Mouse (Mus musculus) liver, embryonic 14.5 days (tissue): ENCODE measurements around the gene Nle1. TPM values are rescaled to one million over a fixed set of nuclear protein-coding genes. Genes with fewer than 3 reads are reported as not detected.

Source experiments
- ATAC-seq: fragments of 200-750 bp; cut with Nextera tagmentation; 2 replicates; pipeline ENCODE4 v1.8.0; 2017; ENCODE audit warnings: moderate number of reproducible peaks, mild to moderate bottlenecking, moderate library complexity; ENCODE audit not compliant: insufficient read depth
- DNase-seq, 3 experiments: peaks; one replicate each; pipeline ENCODE4 v3.0.0-alpha.2; 2012 to 2013; ENCODE audit warnings: low read depth in 3 of 3, low spot score in 3 of 3
- H3K27ac ChIP-seq: fragments of 300-500 bp; sonication (generic); 2 replicates; pipeline ENCODE4 v1.5.1; 2014; ENCODE audit warnings: moderate library complexity, mild to moderate bottlenecking, control low read depth, inconsistent platforms
- H3K27me3 ChIP-seq: fragments of 300-500 bp; sonication (generic); 2 replicates; pipeline ENCODE4 v1.6.1; 2014; ENCODE audit warnings: mild to moderate bottlenecking, low read length, moderate library complexity; ENCODE audit not compliant: control insufficient read depth, insufficient read depth
- H3K36me3 ChIP-seq: fragments of 300-500 bp; sonication (generic); replicated peaks from 2 replicates; pipeline ENCODE4 v1.6.1; 2014; ENCODE audit warnings: low read depth; ENCODE audit not compliant: control insufficient read depth, insufficient read depth
- H3K4me1 ChIP-seq, 2 experiments: fragments of 200-500 bp in 1 of 2; fragments of 300-500 bp in 1 of 2; sonication (generic) in 1 of 2; replicated peaks; 2 replicates each; pipeline ENCODE4 v1.6.1; 2012 to 2014; ENCODE audit warnings: antibody characterized with exemption in 1 of 2, inconsistent platforms in 1 of 2, low read length in 1 of 2; ENCODE audit not compliant: control insufficient read depth in 2 of 2, insufficient read depth in 2 of 2
- H3K4me2 ChIP-seq: fragments of 300-500 bp; sonication (generic); 2 replicates; pipeline ENCODE4 v1.6.1; 2014; ENCODE audit warnings: low read depth, mild to moderate bottlenecking, control low read depth, moderate library complexity
- H3K4me3 ChIP-seq, 2 experiments: fragments of 200-500 bp in 1 of 2; fragments of 300-500 bp in 1 of 2; sonication (generic) in 1 of 2; 2 replicates each; pipeline ENCODE4 v1.5.1; 2012 to 2014; ENCODE audit warnings: low read depth in 2 of 2, low read length in 2 of 2, mild to moderate bottlenecking in 2 of 2, control low read depth in 1 of 2, inconsistent platforms in 1 of 2, moderate library complexity in 1 of 2; ENCODE audit not compliant: insufficient read depth in 1 of 2
- H3K9ac ChIP-seq: fragments of 300-500 bp; sonication (generic); replicated peaks from 2 replicates; pipeline ENCODE4 v1.6.1; 2014; ENCODE audit warnings: mild to moderate bottlenecking, control low read depth, moderate library complexity
- H3K9me3 ChIP-seq: fragments of 300-500 bp; sonication (generic); 2 replicates; pipeline ENCODE4 v1.6.1; 2016; ENCODE audit warnings: low read length, mixed read lengths; ENCODE audit not compliant: control insufficient read depth
- CTCF ChIP-seq: IDR thresholded peaks from 2 replicates; pipeline ENCODE4 v1.5.1; 2016; ENCODE audit warnings: antibody characterized with exemption, low read depth, control low read depth
- EP300 ChIP-seq: IDR thresholded peaks from 2 replicates; pipeline ENCODE4 v1.6.1; 2016; ENCODE audit warnings: antibody characterized with exemption, low read depth
- WGBS: fragments of 180-500 bp; shearing (Covaris S2); extraction: QIAGEN DNeasy Blood & Tissue Kit; methylation state at CpG from one replicate; pipeline ENCODE4 v1.1.7; 2014; ENCODE audit not compliant: insufficient replicate concordance; 5-methylcytosine and 5-hydroxymethylcytosine counted together
- polyA plus RNA-seq, 2 experiments: library from polyadenylated mRNA; depleted of rRNA in 1 of 2; stranded (reverse) in 1 of 2; unstranded in 1 of 2; fragments of >200 nt; fragmentation: Nextera tagmentation in 1 of 2; extraction: Ambion mirVana in 1 of 2; gene quantifications; 2 replicates each; pipeline versions ENCODE4 v1.2.1 to v1.2.3; 2012 to 2014

The Nle1 gene
- polyA plus RNA-seq, 2 experiments, result 13.8 to 27.2 TPM

DNA sequence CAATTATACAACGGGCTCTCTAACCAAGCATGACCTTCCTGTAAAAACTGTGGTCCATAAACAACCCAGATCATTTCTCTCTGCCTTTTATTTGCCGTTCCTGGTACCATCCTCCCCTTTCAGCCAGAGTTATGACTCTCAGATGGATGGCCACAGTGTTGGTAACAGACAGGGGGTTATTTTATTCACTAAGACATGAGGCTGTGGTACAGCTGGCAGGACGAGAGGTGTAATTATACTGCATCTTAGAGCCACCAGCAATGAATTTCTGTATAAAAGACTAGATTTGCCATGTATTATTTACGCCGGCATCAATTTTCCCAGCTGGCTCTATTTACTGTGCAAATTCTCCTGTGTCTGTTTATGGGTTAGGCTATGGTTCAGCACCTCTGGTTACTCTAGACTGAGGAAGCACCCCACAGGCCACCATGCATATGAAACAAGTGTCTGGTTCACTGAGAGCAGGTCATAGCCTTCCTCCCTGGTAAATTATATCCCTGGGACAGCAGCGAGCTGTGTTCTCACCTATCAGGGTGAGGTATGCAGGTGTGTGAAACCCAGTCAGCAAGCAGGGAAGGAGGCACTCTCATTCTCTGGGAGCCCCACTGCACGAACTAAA, 30.4 kb downstream of the Nle1 start:
- ATAC-seq (no peak), DNase-seq (no peak)
- Histone ChIP-seq H3K9ac (no peak overlapping the region), H3K4me1 (peaks cover 0 to 6% of the 10 kb centered on the region in 2 experiments; a peak in 2 of 4 replicates), H3K27me3 (no peaks in the 10 kb centered on the region), H3K36me3 (no peaks in the 10 kb centered on the region), H3K4me3 (no peak overlapping the region), H3K4me2 (no peak overlapping the region), H3K9me3 (no peaks in the 10 kb centered on the region), H3K27ac (no peak overlapping the region)
- 74% methylated on average over 7 of the region's 7 CpGs for WGBS
- TF ChIP-seq CTCF, result no peak
- TF ChIP-seq EP300, result no peak

DNA sequence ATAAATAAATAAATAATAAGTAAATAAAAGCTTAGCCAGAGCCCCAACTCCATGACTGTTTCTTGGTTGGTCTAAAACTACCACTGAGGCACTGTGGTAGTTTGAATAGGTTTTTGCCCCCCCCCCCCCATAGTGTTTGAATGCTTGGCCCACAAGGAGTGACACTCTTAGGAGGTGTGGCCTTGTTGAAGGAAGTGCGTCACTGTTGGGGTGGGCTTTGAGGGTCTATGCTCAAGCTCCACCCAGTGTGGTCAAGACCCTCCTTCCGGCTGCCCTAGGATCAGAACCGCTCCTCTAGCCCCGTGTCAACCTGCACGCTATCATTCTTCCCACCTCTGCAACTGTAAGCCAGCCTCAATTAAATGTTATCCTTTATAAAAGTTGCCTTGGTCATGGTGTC, 32.6 kb downstream of the Nle1 start:
- no peaks in the 10 kb centered on the region for H3K27me3 ChIP-seq
- H3K36me3 ChIP-seq, result no peaks in the 10 kb centered on the region
- DNase-seq (no peak), ATAC-seq (no peak)
- H3K4me1 ChIP-seq, result peaks cover 0 to 8% of the 10 kb centered on the region in 2 experiments; a peak in 2 of 4 replicates
- H3K9ac ChIP-seq, result no peak overlapping the region
- no peak overlapping the region for H3K4me2 ChIP-seq
- no peak for TF ChIP-seq CTCF
- no peak for TF ChIP-seq EP300
- H3K9me3 ChIP-seq, result no peaks in the 10 kb centered on the region
- WGBS, result 79% methylated on average over 5 of the region's 5 CpGs
- no peak overlapping the region for H3K27ac ChIP-seq
- no peak overlapping the region for H3K4me3 ChIP-seq

- H3K4me2 ChIP-seq, result peak overlapping the region; percentile 40
- no peaks in the 10 kb centered on the region for H3K27me3 ChIP-seq
- no peaks in the 10 kb centered on the region for H3K36me3 ChIP-seq
- TF ChIP-seq CTCF, result no peak
- peak; percentile 11; the same call in 1 of the 2 replicates for TF ChIP-seq EP300
- no peak overlapping the region for H3K4me3 ChIP-seq
- H3K27ac ChIP-seq, result peak overlapping the region; percentile 50; the same call in 1 of the 2 replicates
- WGBS, result 12% methylated on average over 5 of the region's 5 CpGs
- peak overlapping the region; percentile 40; the same call in 1 of the 2 replicates for H3K9ac ChIP-seq
- peaks cover 0 to 8% of the 10 kb centered on the region in 2 experiments; a peak in 2 of 4 replicates for H3K4me1 ChIP-seq
- DNase-seq (peak in 1 of 3 experiments; percentile 33), ATAC-seq (no peak)
- no peaks in the 10 kb centered on the region for H3K9me3 ChIP-seq
Measured at GRCm38 (mm10) chr11:82874924-82875323, 33.3 kb downstream of the Nle1 start.

DNA sequence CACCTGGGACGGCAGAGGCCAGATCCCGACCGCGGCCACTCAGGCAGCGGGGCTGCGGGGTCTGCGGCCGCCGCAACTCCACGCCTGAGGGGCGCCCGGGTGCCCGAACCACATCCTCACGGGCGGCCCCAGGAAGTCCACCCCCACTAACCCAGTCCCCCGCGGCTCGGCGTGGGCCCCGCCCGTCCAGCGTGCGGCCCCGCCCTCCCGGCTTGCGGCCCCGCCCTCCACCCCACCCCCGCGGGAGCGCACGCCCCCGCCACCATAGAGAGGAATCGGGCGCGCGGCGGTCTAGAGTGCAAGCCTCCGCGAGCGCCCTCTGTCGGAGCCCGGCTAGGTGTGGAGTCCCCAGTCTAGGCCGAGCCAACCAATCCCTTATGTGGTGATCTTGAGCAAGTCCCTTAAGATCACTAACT, 37.2 kb downstream of the Nle1 start, which contains the start of gene Rffl:
Gene Rffl (minus strand): TSS at position 180 of the 416 bp plus-strand sequence.
- peak within 1 kb of the TSS; percentile 90 for H3K27ac ChIP-seq
- H3K9ac ChIP-seq, result peak within 1 kb of the TSS; percentile 96
- no peaks in the 10 kb centered on the region for H3K9me3 ChIP-seq
- H3K4me2 ChIP-seq, result peak within 1 kb of the TSS; percentile 80
- no peaks in the 10 kb centered on the region for H3K36me3 ChIP-seq
- peak within 1 kb of the TSS; percentile 84 to 87 for H3K4me3 ChIP-seq
- no peaks in the 10 kb centered on the region for H3K27me3 ChIP-seq
- peak; percentile 93 for TF ChIP-seq CTCF
- TF ChIP-seq EP300, result 0 out of 2 replicates have a peak, but pooled peaks have one; percentile 26
- H3K4me1 ChIP-seq, result peaks cover 32 to 38% of the 10 kb centered on the region in 2 experiments
- ATAC-seq (peak; percentile 84), DNase-seq (peak; percentile 87 to 89 (median 89))
- under 1% methylated on average over 43 of the region's 43 CpGs for WGBS

DNA sequence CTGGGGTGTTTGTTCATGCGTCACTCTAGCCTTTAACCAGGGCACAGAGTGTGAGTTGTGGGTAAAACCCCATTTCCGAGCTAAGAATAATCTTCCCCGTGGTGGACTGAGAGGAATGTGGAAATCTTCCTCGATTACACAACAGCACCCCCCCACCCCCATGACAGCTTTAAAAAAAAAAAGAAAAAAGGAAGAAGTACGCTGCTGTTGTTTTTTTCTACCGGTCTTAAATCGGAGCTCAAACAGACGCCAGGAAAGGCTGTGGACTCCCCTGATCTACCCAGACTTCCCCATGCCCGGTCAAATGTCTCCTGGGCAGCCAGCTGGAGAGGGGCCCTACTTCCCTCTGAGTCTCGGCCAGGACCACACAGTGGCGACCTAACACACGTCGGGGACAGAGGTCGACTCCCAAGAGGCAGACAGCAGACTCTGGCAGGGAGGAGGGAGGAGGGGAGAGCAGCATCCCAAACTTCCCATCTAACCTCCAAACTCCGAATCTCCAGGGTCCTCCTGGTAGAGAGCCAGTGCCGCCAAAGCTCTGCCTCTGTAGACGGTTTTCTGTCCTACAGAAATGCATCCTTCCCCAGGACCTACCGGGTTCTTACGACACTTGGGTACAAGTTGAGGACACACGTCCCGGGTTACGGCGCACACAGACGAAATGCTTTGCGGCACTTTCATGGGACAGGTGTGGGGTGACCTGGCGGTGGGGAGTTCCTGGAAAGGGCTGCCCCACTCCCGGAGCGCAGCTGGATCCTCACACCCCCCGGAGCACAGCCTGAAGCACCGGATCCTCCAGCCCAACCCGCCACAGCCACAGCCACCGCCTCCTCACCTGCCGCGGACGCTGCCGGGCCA, 37.8 kb downstream of the Nle1 start:
- H3K4me1 ChIP-seq, result peaks cover 32 to 40% of the 10 kb centered on the region in 2 experiments
- peak overlapping the region; percentile 84 to 87 for H3K4me3 ChIP-seq
- no peaks in the 10 kb centered on the region; the same call in 1 of the 2 replicates for H3K36me3 ChIP-seq
- H3K9me3 ChIP-seq, result no peaks in the 10 kb centered on the region
- WGBS, result under 1% methylated on average over 36 of the region's 36 CpGs
- TF ChIP-seq CTCF (0 out of 2 replicates have a peak, but pooled peaks have one; percentile 12), EP300 (no peak)
- ATAC-seq (peak; percentile 62), DNase-seq (peak in 2 of 3 experiments; percentile 54 to 65)
- peak overlapping the region; percentile 90 for H3K27ac ChIP-seq
- peak overlapping the region; percentile 96 for H3K9ac ChIP-seq
- peak overlapping the region; percentile 80 for H3K4me2 ChIP-seq
- no peaks in the 10 kb centered on the region for H3K27me3 ChIP-seq
